Mouse (Mus musculus) heart, adult 2 months (tissue): ENCODE measurements around the gene Glis3.

Experiments used
- CTCF ChIP-seq: fragments of 200-600 bp; IDR thresholded peaks from 2 replicates; pipeline ENCODE4 v1.8.1; 2022; ENCODE audit warnings: antibody characterized with exemption, mild to moderate bottlenecking, moderate library complexity
- EP300 ChIP-seq: fragments of 200-500 bp; IDR thresholded peaks from 2 replicates; pipeline ENCODE4 v1.6.1; 2011; ENCODE audit warnings: low read depth, low read length, control low read depth; ENCODE audit not compliant: insufficient read depth
- POLR2A ChIP-seq: fragments of 200-500 bp; IDR thresholded peaks from 2 replicates; pipeline ENCODE4 v1.6.1; 2011; ENCODE audit warnings: mild to moderate bottlenecking, low read depth, low read length, control low read depth; ENCODE audit not compliant: insufficient read depth

GRCm38 (mm10) chr19:28265776-28266175 lies 414.1 kb downstream of the Glis3 start:
- TF ChIP-seq CTCF (no peak), POLR2A (no peak), EP300 (no peak)
